ENCODE assay signal across 10 mouse cellular contexts in genomic region chr1:194927887-194928286, GRCm38 (mm10). TPM values are rescaled to one million over a fixed set of nuclear protein-coding genes. Genes with fewer than 3 reads are reported as not detected.
DNase-seq lines count a peak whose midpoint lies in the region; ATAC-seq and TF ChIP-seq lines count a peak whose summit lies in the region.
"Had no signal": no experiment of that assay in that cellular context is flagged by ENCODE, and none has a peak within 500 bp of the region (broad histone marks: within the 10 kb centered on the region; RNA-seq: fewer than 3 reads in every experiment).

No protein-coding gene starts in this region.

- intact Hi-C loops in heart, postnatal 14 days (cut with DNase I) = loop anchor here (5.0 kb wide), 1 partner anchor 41 kb away; no protein-coding TSS in a partner anchor

- no peak overlapping the region for H3K27ac ChIP-seq in liver, adult 2 months (replicated peaks; ENCODE audit: insufficient read depth, low read depth, low read length)
- no peak overlapping the region for H3K27ac ChIP-seq in hindbrain, embryonic 12.5 days
- H3K27ac ChIP-seq: limb, embryonic 15.5 days had no signal

- no peak for TF ChIP-seq POLR2A in liver, adult 2 months (IDR thresholded peaks at IDR 0.05; ENCODE audit: extremely low read depth, insufficient read depth, low read length)

- H3K79me2 ChIP-seq in liver, adult 2 months (ENCODE audit: control insufficient read depth, insufficient read depth, low read length) = no peaks in the 10 kb centered on the region

- peak; percentile 11 for DNase-seq in testis, postnatal 14 days (ENCODE audit: low spot score)
- no peak for DNase-seq in testis, postnatal 10 days (ENCODE audit: low spot score)
- peak; percentile 60 to 62 for DNase-seq in heart, postnatal 14 days
- DNase-seq in liver, adult 2 months (ENCODE audit: extremely low read depth, low read depth, low spot score) = peak; percentile 5
- peak; percentile 34 for DNase-seq in yolk sac, embryonic 10.5 days (ENCODE audit: low spot score)
- DNase-seq in thymus, postnatal 14 days = no peak
- no peak for DNase-seq in spleen, postnatal 14 days (ENCODE audit: low spot score in 2 of 2)
- DNase-seq: cerebellum, postnatal 36 days had no signal

- H3K9me3 ChIP-seq in hindbrain, embryonic 12.5 days (replicated peaks) = no peaks in the 10 kb centered on the region
- H3K9me3 ChIP-seq: limb, embryonic 15.5 days had no signal

- TF ChIP-seq CTCF in liver, adult 2 months (IDR thresholded peaks at IDR 0.05; ENCODE audit: low read depth, low read length) = no peak

- H3K4me2 ChIP-seq in hindbrain, embryonic 12.5 days (replicated peaks) = no peak overlapping the region
- H3K4me2 ChIP-seq: limb, embryonic 15.5 days had no signal

- H3K27me3 ChIP-seq in liver, adult 2 months (ENCODE audit: control insufficient read depth, insufficient read depth, low read length) = no peaks in the 10 kb centered on the region
- H3K27me3 ChIP-seq in hindbrain, embryonic 12.5 days = no peaks in the 10 kb centered on the region
- H3K27me3 ChIP-seq: limb, embryonic 15.5 days had no signal

- WGBS in liver, adult 2 months = 58% methylated on average over 3 of the region's 3 CpGs
- WGBS in hindbrain, embryonic 12.5 days = 55% methylated on average over 3 of the region's 3 CpGs

- no peaks in the 10 kb centered on the region for H3K4me1 ChIP-seq in liver, adult 2 months (ENCODE audit: control insufficient read depth, insufficient read depth, low read length)
- no peaks in the 10 kb centered on the region for H3K4me1 ChIP-seq in hindbrain, embryonic 12.5 days

- H3K9ac ChIP-seq in liver, adult 2 months (ENCODE audit: low read depth, low read length) = no peak overlapping the region
- no peak overlapping the region for H3K9ac ChIP-seq in hindbrain, embryonic 12.5 days
- H3K9ac ChIP-seq: limb, embryonic 15.5 days had no signal

- no peak overlapping the region for H3K4me3 ChIP-seq in liver, adult 2 months (ENCODE audit: insufficient read depth, low read depth, low read length)
- H3K4me3 ChIP-seq in hindbrain, embryonic 12.5 days = no peak overlapping the region
- H3K4me3 ChIP-seq: limb, embryonic 15.5 days had no signal

- ATAC-seq in hindbrain, embryonic 12.5 days (ENCODE audit: low FRiP score) = no peak

- H3K36me3 ChIP-seq in liver, adult 2 months (ENCODE audit: control insufficient read depth, insufficient read depth, low read length) = no peaks in the 10 kb centered on the region
- H3K36me3 ChIP-seq in hindbrain, embryonic 12.5 days = no peaks in the 10 kb centered on the region
- H3K36me3 ChIP-seq: limb, embryonic 15.5 days had no signal

RNA-seq across cellular contexts. Expression of gene Cd34, which starts 10.7 kb away (rescaled TPM):
- 100 to 1,000 TPM; 187 to 190 TPM for total RNA-seq in heart, postnatal 14 days (2021)
- total RNA-seq in liver, adult 2 months (2014; rRNA removed) = 1.7 and 2.4 TPM in 2 replicates
- 0.40 and 0.72 TPM in 2 replicates for polyA plus RNA-seq in liver, adult 2 months (2012; rRNA removed)
- polyA plus RNA-seq in hindbrain, embryonic 12.5 days (2016; fragmentation: Nextera tagmentation; extraction: Ambion mirVana) = 44.7 and 50.0 TPM in 2 replicates

Comparison
In these comparisons a context has a peak if more than half of its experiments do, and no peak if none do; other contexts are left out.
1. DNase-seq: peak in testis, postnatal 14 days (single experiment), heart, postnatal 14 days (2 of 2), liver, adult 2 months (single experiment) and yolk sac, embryonic 10.5 days (single experiment); none in testis, postnatal 10 days (single experiment), thymus, postnatal 14 days (single experiment) and spleen, postnatal 14 days (0 of 2).
2. RNA of gene Cd34, which starts 10.7 kb away (total RNA-seq): 187 to 190 TPM in heart, postnatal 14 days; 1.7 to 2.4 TPM in liver, adult 2 months; every median in the first group is over 10 times any median in the second.